Mouse (Mus musculus): Measurements from ENCODE around the gene Fermt3. TPM values are rescaled to one million over a fixed set of nuclear protein-coding genes. Genes with fewer than 3 reads are reported as not detected.
A peak's percentile ranks its signal among the peaks of the same experiment; 100 is the strongest.
"Not testable (repeated sequence)": the region's sequence is repeated elsewhere in the genome, so short reads cannot be mapped to it uniquely, and the experiment has no call there.

The Fermt3 gene
- polyA plus RNA-seq, 1 experiment: 15.7 TPM

- DNase-seq (ENCODE audit: low spot score): not testable (repeated sequence)
Measured at GRCm38 (mm10) chr19:6991166-6991565, 28.1 kb downstream of the Fermt3 start.

DNA sequence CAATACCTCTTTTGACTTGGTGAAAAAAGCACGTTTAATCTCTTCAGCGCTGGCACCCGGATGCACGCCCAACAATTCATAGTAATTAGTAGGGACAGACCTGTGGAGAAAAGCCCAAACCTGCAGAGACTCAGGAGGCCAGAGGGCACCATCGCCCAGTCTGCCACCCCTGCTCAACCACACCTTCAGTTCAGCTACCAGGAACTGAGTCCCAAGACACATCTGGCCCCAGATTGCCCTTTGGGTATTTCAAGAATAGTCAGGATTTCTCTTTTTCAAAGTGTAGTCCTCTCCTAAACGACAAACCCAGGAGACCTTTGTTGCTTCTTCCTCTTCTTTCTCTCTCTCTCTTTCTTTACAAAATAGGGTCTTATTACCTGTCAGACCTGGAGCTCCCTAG, 28.6 kb downstream of the Fermt3 start:
- no peak for DNase-seq (ENCODE audit: low spot score)

GRCm38 (mm10) chr19:6989251-6989650, 30.0 kb downstream of the Fermt3 start:
- no peak for DNase-seq (ENCODE audit: low spot score)

- DNase-seq (ENCODE audit: low spot score): no peak
Measured at GRCm38 (mm10) chr19:6987904-6988285, 31.4 kb downstream of the Fermt3 start.

GRCm38 (mm10) chr19:6987061-6987903, 32.0 kb downstream of the Fermt3 start, which contains the start of gene Vegfb:
Vegfb (minus strand) TSS chr19:6987651.
- DNase-seq (ENCODE audit: low spot score): peak; percentile 73

GRCm38 (mm10) chr19:6985951-6986708, 33.1 kb downstream of the Fermt3 start:
- DNase-seq (ENCODE audit: low spot score): no peak

DNA sequence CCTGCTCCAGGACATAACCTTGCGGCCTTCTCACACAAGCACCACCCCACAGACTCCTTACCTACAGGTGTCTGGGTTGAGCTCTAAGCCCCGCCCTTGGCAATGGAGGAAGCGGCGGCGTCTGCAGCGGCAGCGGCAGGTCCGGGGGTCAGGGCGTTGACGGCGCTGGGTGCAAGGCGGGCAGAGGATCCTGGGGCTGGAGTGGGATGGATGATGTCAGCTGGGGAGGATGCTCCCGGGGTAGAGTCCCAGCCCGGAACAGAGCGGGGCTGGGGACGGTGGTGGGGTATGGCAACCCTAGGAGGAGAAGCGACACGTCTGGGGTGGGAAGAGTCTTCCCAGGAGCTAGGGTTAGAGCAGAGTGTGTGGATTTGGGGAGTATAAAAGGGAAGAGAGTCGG, 34.0 kb downstream of the Fermt3 start:
- DNase-seq (ENCODE audit: low spot score): no peak

DNA sequence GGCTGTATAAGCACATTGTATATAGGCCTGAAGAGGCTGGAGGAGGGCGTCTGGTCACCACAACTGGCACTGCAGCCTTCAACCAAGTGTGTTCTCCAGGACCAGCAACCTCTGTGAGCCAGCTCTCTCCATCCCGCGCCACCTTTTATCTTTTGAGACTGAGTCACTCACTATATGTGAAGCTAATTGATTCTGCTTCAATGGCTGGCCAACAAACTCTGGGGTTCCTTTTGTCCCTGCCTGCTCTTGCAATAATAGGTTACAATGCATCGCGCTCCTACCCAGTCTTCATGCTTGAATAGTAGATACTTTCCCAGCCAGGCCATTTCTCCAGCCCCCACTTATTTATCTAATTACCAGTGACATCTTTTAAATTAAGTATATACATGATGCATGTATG, 35.6 kb downstream of the Fermt3 start:
- DNase-seq (ENCODE audit: low spot score): no peak

DNA sequence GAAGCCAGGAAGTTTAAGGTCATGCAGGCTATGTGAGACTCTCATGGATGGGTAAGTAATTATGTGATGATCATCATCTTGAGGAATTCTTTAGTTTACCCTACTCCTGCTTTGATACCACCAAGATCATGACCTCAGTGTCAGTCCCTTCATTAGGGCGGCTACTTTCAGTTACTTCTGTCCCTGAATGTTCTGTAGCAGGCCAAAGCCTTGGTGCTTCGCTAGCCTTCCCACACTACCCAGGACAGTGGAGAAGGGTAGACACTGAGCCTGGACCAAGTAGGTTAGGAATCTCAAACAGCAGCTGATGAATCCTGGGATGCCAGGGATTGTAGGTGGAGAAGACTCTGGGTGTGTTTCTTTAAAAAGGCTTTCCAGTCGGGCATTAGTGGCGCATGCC, 37.8 kb downstream of the Fermt3 start:
- DNase-seq (ENCODE audit: low spot score): no peak

GRCm38 (mm10) chr19:6980381-6981093, 38.7 kb downstream of the Fermt3 start, which contains the start of gene Fkbp2:
Fkbp2 (minus strand) TSS chr19:6980501.
- DNase-seq (ENCODE audit: low spot score): no peak

- peak; percentile 98 for DNase-seq (ENCODE audit: low spot score)
Measured at GRCm38 (mm10) chr19:6979486-6980380, 39.5 kb downstream of the Fermt3 start.

DNA sequence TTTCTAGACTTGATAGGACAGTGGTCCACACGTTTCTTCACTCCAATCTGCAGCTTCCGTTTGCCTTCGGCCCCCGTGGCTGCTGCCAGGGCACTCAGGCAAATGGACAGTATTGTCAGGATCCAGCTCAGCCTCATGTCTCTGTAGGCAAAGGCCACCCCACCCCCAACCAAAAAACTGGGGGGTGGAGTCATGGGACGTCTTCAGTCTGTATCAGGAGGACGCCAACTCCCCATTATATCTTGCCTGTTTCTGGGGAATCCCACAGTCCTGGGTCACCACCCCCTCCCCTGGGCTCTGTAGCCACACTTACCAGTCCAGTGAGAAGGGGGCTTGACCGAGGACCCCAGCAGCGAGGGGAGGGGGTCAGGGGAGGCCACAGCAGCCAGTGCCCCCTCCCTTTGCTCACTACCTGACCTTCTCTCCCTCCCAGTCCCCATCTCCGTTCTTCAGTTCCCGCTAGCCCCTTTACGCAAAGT, 40.2 kb downstream of the Fermt3 start:
- DNase-seq (ENCODE audit: low spot score): no peak

GRCm38 (mm10) chr19:6978639-6978974, 40.7 kb downstream of the Fermt3 start:
- no peak for DNase-seq (ENCODE audit: low spot score)

GRCm38 (mm10) chr19:6977759-6978638, 41.3 kb downstream of the Fermt3 start:
- no peak for DNase-seq (ENCODE audit: low spot score)

DNA sequence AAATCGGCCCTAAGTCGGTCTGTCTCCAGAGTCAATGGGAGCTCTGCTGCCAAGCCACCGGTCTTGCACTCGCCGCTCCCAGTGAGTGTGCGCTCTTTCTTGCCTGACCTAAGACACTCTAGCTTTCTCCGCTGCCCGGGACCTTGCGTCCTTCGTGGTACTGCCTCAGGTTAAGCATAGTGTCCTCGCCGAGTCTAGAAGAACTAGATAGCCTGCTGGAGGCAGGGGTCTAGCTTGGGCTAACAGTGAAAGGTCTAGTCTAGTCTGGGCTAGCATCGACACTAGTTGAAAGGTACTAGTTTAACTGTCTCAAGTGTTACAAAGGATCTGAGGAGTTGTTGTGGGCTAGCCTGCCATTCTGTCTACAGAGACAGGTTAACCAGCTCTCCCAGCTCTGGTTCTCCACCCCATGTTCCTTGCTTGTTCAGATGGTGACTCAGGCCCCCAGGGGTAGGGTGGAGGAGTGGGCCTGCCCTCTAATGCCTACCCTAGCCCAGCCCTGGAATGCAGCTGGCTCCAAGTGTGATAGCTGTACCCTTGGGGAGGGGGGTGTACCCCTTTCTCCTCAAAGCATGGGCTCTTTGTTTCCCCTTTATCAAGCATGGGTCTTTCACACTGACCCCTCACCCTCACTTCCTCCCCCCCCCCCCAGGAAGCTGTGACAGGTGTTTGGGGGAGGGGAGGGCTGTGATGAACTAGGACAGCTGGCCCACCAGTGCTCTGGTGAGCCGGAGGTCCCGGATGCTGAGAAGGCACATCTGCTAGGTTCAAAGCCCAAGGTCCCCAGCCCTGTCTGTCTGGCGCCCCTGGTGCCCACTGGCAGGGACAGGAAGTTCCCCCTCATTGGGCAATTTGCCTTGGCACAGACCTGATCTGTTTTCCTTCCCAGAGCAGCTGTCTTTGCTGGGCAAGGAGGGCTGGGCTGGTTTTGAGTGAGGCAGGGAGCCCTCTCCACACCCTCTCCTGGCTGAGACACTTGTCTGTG, 43.4 kb downstream of the Fermt3 start, which contains the start of gene Plcb3:
Gene Plcb3 (minus strand): TSS at position 934 of the 985 bp plus-strand sequence.
- no peak for DNase-seq (ENCODE audit: low spot score)

GRCm38 (mm10) chr19:6974211-6975205, 44.8 kb downstream of the Fermt3 start, which contains the start of gene Ppp1r14b:
Ppp1r14b (plus strand) TSS chr19:6974968.
- peak; percentile 73 for DNase-seq (ENCODE audit: low spot score)

DNA sequence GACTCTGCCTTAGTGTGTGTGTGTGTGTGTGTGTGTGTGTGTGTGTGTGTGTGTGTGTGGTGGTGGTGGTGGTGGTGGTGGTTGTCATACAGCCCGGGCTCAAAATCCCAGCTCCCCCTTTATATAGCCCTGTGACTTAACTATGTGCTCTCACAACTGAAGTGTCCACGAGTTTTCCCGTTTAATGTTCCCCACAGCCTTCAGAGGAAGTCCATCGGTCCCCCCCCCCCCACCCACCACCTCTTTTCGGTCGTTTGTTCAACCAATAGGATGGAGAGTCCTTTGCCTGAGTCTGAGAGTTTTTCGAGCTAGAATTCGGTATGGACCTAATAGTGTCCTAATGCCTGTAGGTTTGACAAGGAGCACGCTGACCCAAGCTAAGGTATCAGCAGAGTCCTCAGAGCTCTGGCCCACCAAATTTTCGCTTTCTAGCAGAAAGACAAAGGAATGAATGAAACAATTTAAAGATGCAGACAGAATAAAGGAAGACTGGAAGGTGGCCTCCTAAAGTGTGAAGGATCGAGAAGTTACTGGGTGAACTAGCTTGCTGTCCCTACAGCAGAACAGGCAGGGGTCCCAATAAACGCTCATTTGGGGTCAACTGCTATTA, 45.6 kb downstream of the Fermt3 start:
- DNase-seq (ENCODE audit: low spot score): no peak

Measured in urinary bladder, adult 2 months (tissue).